Mouse (Mus musculus) CH12F3 (cell line): Measurements from ENCODE around the gene Zfp3.

ENCODE experiments used
- in situ Hi-C: fragments of 300-500 bp; cut with MboI; formaldehyde crosslinking; loops from 2 replicates; pipeline ENCODE4 v1.14.3; 2020; ENCODE audit warnings: low sequenced_read_pairs

Zfp3 gene

DNA sequence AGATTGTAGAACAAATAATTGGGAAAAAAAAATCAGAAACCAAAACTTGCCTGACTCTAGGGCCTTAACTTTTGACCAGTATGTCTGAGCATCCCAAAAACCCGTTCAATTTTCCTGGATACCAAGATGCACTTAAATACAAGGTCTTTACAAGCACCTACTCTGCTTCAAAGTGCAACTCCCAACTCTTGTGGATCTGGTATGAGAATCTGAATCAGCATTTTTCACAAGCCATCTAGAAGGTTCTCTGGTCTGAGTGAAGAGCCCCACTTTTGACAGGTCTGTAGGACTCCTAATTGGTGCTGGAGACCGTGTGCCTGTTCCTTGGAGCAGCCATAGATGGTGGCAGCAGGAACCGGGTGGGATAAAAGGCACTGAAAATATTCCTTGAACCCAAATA is 40.4 kb downstream of the Zfp3 start:
- in situ Hi-C loops = no loop called here

DNA sequence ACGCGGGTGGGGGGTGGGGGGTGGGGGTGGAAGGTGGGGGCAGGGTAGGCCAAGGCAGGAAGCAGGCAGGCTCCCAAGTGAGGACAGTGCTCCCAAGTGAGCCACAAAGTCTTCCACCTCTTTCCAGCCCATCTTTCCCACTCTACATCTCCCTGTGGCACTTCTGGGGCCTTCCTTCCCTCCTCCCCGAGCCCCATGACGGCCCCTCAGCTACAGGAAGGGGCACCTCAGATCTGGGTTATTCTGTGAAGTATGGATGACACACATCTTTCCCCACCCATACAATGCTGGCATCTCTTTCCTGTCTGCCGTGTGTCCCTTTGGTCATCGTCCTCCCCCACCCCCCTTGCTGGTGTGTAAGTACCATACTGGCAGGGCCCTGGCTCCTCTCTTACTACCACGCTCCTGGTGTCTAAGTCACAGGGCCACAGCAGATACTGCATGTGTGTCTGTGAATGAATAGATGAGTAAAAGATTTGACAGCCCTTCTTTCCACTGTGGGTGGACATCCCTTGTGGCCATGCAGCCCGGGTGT is 41.7 kb downstream of the Zfp3 start:
- in situ Hi-C loops = no loop called here

DNA sequence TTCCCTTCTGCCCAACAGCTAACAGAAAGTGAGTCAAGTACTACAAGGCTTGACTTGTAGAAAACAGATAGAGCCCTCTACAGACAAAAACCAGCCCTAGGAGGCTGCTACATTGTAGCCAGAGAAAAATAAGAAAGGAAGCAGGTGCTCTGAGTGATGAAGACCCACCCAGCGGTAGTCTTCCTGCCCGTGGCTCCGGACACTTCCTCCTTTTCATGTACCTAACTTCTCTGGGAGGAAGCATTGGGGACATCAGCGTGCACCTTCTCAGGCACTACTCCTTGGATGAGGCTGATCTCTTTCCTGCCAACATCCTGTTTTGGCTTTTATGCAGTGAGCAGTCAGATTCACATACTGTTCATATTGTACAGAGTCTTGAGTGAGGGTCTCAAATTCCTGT is 42.7 kb downstream of the Zfp3 start:
- in situ Hi-C loops = no loop called here

DNA sequence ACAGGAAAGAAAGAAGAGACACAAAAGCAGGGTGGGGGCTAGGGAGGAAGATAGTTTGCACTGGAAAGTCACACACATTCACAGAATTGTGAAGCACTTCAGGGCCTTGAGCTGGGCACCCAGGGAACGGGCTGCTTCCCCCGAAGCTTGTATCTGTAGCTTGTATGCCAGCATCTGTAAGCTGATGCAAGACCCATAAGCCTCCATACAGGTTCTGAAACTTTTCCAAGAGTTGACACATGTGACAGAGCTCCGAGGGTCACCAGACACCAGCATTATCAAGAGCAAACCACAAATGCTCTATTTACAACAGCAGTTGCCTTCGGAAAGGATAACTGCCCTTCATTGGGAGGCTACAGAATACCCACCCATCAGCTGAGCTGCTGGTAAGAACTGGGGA is 43.6 kb downstream of the Zfp3 start:
- in situ Hi-C loops = no loop called here

DNA sequence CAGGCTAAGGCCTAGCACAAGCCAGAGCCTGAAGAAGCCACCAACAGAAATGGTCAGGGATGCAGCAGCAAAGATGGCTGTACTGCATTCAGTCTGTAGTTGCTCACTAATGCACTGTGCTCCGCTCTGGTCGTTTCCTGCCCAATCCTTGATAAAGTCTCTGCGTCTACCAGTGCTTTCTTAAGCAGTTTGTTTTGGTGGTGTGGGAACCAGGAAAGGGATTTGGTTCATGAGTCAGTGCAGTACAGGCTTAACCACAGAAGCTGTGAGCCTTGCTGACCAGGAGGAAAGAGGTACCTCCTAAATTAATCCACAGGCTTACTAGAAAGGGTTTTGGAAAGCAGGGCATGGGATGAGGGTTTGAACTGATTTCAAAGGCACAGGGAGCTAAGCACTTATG is 44.1 kb downstream of the Zfp3 start:
- in situ Hi-C loops = no loop called here

DNA sequence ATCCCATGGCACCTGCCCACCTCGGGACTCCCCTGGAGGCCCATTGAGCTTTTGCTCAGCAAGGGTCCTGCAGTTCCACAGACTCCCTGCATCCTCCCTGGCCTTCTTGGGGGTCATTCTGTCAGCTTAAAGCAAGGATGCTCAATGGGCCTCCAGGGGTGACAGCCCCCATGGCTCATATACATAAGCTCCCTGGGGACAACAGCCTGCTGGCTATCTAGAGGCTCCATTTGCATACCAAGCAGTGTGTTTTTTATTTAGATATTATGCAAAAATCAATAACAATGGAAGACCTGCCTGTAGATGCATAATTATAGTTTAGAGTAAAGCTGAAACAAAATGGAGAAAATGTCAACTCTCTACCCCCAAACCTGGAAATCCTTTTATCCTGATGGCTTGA is 45.0 kb downstream of the Zfp3 start:
- in situ Hi-C loops = no loop called here

DNA sequence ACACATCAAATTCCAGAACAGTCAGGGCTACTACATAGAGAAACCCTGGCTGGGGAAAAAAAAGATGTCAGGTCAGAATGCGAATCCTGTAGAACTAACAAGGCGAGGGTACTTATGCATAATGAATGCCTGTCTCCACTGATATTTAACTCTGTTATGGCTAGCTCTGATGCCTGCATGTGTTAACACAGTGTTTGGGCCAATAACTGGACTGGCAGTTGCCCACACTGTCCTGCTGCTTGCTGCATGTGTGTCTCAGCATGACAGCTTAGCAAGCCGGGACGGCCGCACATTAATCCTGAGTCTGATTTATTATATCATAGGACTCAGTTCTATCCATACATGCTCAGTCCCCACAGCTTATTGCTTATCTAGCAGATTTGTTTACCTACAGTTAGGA is 47.0 kb downstream of the Zfp3 start:
- in situ Hi-C loops = no loop called here

DNA sequence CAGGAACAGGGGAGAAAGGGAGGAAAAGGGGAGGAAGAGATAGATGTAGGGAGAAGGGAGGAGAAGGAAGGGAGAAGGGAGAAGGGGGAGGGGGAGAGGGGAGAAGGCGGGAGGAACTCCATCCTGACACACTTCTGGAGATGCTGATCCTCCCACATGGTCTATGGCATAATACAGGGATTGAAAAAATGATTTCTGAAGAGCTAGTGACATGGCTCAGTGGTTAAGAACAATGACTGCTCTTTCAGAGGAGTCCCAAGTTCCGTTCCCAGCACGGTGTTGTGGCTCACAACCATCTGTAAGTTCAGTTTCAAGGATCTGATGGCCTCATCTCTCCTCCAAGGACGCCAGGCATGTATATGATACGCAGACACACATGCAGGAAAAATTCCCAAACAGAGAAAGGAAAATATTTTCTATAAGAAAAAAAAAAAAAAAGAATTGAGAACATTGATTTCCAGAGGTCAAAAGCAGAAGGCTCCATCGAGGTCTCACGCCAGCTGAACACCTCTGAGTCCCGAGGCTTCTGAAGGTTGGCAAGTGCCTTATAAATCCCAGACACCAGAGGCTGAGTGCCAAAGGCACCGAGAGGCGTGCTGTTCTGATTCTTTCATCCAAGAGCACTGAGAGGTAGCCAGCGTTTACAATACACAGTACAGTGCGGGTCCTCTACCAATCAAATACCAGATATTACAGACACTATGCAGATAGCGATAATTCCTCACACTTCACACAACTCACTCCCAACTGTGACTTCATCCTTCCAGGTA is 47.6 kb downstream of the Zfp3 start:
- in situ Hi-C loops = no loop called here

DNA sequence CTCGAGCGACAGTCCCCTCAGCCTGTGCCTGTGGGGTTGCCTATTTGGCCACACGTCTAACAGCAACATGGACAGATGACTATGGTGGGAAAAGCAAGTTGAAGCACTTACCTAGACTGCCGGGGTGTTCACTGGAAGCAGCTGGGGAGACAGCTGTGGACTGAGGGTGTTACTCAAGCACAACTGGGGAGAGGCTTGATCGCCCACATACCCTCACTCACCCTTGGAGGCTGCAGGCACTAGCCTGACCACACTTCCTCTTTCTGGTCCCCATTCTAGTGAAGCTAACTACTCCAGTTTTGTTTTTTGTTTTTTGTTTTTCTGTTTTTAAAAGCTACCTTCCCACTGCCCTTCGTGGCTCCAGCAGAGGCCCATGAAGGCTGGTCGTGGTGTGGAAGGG is 48.4 kb downstream of the Zfp3 start, which contains the start of gene Scimp:
Scimp (minus strand) TSS at position 222 of the 400 bp plus-strand sequence.
- in situ Hi-C loops = no loop called here

DNA sequence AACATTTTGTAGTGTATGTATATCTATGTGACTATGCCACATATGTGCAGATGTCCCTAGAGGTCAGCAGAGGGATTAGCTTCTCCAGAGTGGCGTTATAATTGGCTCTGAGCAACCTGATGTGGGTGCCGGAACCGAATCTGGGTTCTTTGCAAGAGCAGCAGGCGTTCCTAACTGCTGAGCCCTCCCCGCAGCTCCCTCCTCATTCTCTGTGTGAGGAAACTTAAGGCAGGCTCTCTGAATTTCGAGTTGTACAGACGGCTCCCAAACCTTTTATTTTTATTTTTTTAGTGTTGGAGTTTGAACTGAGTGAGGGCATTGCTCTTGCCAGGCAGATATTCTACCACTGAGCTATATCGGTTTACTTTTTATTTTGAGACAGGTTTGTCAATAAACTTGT is 51.1 kb downstream of the Zfp3 start:
- in situ Hi-C loops = no loop called here

DNA sequence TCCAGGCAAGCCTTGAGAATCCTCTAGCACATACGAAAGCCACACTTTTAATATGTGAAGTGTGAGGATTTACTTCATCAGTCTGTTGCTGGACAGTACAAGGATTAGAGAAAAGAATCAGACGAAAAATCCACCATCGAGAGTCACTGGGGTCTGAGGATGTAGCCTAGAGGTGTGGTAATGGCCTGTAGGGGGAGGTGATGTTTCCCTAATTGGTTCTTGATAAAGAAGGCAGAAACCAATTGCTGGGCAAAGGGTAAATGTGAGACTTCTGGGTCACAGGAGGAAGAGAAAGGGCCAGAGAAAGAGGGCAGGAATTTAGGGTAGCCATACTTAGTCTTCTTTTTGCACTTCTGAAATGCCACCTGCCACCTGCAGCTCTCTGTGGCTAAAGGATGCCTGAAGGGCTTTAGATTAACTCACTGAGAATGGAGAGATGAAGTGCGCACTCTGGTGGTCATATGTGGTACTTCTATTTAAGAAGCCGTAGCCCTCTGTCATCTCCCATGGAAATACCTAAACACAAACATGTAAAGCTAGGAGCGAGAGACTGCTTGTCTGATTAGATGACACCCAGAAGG is 51.6 kb downstream of the Zfp3 start:
- in situ Hi-C loops = no loop called here

DNA sequence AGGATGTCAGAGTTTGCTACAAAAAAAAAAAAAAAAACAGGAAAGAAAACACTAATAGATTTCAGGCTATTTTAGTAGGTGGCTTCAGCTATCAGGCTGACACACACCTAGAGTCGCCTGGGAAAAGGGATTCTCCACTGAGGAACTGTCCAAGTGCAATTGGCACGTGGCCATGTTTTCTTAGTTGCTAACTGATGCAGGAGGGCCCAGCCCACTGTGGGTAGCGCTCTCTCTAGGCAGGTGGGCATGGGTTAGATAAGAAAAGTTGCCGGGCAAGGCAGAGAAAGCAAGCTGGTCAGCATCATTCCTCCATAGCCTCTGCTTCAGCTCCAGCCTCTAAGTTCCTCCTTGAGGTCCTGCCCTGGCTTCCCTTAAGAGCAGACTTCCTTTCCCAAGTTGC is 52.8 kb downstream of the Zfp3 start:
- in situ Hi-C loops = no loop called here

DNA sequence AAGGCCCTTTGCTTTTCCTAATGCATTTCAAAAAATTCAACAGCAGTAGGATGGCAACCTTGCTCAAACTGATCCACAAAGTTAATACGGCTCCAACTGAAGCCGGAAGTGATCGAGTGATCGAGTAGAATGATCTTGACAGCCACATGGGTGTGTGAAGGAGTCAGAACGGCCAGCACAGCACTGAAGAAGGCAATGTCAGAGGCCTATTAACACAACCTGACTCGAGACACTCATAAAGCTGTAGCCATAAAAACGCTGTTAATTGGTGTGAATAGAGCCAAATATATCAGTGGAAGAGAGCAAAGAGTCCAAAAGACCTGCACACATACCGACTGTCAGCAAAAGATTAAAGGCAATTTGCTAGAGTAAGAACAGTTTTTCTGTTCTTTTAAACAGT is 56.1 kb downstream of the Zfp3 start:
- in situ Hi-C loops = loop anchor here (5.0 kb wide), 1 partner anchor 43 kb away; no protein-coding TSS in a partner anchor

DNA sequence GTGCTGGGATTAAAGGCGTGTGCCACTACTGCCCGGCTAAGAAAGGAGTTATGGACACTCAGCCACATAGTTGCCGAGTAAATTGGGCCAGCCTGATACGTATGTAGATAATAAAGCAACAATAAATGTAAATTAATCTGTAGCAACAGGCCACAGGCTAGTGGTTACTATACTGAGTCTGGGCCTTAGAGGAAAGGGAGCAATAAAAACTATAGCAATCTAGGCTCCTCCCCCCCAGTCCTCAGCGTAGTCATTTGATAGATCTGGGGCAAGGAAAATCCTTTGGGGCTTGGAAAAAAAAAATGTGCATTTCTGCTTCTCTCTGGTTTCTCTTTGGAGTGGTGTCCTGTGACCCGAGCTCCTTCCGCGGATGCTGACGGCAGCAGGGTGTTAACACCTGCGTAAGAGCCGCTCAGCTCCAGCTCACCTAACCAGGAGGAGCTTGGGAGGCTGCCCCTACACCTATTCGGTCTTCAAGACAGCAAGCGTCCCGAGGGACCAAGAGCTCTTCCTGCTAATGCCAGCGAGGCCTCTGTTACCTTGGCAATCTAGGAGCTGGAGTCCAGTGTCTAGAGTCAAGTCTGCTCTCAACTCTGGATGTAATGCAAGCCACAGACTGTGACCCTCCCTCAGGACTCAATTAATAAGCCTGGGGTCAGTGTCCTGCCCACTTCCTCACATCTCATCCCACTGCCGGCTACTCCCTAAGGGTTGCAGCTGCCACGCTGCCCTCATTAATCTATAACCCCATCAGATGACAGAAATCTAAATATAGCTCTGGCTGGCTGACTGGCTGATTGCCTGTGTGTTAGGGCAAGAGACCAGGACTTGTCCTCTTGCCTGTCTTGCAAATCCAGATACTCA is 58.0 kb downstream of the Zfp3 start:
- in situ Hi-C loops = loop anchor here (5.0 kb wide), 1 partner anchor 45 kb away; no protein-coding TSS in a partner anchor
